Mouse (Mus musculus) gastrocnemius, postnatal 25 days (tissue): ENCODE results near the gene Vpreb3. TPM values are rescaled to one million over a fixed set of nuclear protein-coding genes. Genes with fewer than 3 reads are reported as not detected.
A peak's percentile ranks its signal among the peaks of the same experiment; 100 is the strongest.

Experiments used
- DNase-seq: peaks from one replicate; pipeline ENCODE4 v3.0.0; 2022
- total RNA-seq, 2 experiments: library from RNA; stranded (reverse); gene quantifications; 1 replicate in 1 of 2; 2 replicates in 1 of 2; pipeline ENCODE4 v1.2.3; 2021

Gene Vpreb3
- total RNA-seq, 2 experiments from 2014 or later = not detected

DNA sequence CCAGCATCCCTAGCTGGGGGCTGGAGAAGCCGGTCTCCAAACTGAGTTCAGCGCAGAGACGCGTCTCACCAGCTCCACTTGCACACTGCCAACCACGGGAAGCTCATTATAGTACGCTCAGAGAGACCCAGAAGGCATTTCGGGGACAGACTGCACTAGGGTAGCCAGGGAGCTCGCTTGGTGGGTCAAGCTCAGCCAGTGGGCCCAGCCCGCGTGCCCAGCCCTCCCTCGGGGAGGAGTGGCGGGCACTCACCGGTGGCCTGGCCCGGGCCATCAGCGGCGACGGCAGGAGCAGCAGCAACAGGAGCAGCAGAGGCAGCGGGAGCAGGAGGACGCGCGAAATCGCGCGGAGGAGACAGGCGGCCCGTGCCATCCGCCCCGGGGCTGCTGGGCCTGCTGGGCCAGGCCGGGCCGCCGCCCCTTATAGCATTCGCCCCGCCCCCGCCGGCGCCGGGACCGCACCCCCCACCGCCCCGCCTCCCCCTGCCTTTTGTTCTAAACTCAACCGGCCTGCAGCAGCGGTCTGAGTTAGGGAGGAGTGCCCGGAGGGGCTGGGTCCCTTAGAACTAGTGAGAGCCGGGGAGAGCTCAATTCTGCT lies 10.7 kb upstream of the Vpreb3 start:
- DNase-seq = peak; percentile 58

DNA sequence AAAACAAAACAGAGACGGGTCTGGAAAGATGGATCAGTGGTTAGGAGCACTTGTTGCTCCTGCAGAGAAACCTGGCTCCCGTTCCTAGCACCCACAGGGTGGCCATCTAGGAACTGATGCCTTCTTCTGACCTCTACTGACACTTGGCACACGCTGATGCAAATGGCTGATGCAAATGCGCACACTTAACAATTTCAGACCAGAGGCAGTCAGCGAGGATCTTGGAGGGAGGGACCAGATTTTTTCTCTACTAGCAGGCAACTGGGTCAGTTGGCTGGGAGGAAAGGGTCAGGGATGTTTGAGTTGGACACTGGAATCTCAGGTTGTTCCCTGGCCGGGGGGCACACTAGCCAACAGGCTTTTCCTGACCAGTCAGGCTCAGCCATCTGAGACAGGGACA lies 10.0 kb upstream of the Vpreb3 start, which contains the start of gene Chchd10:
TSS of gene Chchd10 (plus strand) at position 240 of the 400 bp plus-strand sequence.
- DNase-seq = no peak

DNA sequence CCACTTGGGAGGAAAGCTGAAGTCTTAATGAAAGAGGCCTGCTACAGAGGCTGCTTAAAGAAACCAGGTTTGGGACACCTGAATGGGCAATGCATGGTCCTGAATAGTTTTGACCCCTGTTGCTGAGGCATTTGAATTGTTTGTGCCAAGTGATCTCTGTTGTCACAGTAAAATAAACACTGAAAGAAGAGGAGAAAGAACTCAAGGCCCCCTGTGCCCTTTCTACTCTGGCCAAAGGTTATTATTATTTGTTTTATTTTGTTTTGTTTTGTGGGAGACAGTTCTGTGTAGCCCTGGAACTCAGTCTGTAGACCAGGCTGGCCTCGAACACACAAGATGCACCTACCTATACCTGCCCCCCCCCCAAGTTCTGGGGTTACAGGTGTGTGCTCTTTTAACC lies 7.9 kb upstream of the Vpreb3 start:
- no peak for DNase-seq

DNA sequence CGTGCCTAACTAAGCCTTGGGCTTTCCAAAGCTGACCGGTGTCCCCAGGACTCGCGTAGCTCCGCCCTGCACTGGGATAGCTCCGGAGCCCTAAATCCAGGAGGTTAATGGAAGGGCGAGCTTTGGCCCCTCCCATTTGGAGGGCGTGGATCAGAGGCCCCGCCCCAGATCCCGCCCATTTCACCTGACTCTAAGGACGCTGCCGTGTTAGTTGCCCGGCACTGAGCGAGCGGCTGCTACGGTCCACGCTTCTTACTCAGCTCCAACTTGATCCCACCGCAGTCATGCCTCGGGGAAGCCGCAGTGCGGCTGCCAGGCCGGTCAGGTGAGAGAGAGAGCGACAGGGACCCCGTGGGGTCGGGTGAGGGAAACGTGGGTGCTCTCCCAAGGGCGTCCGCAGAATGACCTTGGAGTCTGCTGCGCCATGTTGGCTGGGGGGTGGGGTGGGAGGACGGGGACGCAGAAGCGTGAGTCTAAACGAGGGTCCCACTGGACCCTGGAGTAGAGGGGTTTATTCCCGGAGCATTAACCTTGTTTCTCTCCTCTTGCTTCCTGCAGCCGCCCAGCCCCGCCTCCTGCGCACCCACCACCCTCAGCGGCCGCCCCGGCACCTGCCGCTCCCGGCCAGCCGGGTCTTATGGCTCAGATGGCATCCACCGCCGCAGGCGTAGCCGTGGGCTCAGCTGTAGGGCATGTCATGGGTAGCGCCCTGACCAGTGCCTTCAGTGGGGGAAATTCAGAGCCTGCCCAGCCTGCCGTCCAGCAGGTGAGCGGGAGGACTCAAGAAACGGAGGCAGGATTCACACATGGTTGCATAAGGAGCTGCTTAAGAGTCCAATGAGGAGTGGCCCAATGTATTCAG lies 6.9 kb upstream of the Vpreb3 start, which contains the start of gene Mmp11:
TSS of gene Mmp11 (minus strand) at position 817 of the 862 bp plus-strand sequence.
- DNase-seq = peak; percentile 85

DNA sequence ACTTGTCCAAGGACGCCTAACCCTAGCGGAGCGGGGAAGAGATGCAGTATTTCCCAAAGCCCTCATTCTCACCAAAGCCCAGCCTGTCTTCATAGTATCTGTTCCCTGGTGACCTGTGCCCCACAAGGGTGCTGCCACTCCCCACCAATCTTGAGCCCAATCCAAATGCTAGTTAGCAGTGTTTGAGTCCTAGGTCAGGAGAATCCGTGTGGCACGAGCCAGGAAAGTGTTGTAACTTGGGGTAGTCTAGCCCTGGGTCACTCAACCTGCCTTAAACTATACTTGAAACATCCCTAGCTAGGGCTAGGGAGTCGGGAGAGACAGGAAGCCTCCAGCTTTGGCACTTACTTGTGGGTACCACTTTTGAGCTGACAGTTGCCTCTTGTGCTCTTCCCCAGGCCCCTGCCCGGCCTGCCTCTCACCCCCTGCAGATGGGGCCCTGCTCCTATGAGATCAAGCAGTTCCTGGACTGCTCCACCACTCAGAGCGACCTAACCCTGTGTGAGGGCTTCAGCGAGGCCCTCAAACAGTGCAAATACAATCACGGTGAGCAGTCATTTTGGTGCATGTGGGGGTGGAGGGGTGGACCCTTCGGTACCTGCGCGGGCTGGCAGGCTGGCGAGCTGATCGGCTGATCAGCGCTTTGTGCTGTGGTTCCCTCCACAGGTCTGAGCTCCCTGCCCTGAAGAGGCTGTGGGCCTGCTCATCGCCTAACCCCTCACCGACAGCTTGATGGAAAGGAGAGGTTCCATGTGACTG lies 5.8 kb upstream of the Vpreb3 start:
- no peak for DNase-seq

DNA sequence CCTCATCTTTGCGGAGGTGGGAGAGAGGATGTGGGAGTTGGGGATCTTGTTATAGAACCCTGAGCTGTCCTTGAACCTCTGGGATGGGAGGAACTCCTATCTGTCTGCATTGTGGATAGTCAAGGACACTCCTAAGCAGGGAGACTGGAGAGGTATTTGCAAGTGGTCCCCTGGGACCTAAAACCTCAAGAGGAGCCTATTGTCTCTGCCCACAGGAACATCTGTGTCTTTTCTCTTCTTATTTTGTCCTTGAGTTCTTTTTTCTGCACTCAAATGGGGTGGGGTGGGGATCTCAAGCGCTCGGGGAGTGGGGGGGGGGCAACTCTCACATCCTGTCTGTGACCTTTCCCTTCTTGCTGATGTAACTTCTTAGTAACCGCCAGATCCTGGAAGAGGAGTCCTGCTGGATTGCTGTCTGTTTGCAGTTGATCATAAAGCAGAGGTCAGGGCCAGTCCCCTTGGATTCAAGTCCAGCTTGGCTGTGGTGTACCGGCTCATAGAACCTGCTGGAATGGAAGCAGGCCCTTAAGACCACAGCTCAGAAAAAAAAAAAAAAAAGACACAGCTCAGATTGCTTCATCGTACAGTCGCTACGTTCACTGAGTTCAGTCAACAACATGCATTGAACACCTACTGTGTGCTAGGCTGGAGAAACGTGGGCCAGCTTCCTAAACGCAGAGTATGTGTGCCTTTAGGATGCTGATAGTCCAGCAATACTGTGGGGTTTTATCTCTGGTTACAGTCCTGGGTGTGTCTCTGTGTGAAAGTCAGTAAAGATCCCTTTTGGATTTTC lies 4.8 kb upstream of the Vpreb3 start:
- peak; percentile 26 for DNase-seq

DNA sequence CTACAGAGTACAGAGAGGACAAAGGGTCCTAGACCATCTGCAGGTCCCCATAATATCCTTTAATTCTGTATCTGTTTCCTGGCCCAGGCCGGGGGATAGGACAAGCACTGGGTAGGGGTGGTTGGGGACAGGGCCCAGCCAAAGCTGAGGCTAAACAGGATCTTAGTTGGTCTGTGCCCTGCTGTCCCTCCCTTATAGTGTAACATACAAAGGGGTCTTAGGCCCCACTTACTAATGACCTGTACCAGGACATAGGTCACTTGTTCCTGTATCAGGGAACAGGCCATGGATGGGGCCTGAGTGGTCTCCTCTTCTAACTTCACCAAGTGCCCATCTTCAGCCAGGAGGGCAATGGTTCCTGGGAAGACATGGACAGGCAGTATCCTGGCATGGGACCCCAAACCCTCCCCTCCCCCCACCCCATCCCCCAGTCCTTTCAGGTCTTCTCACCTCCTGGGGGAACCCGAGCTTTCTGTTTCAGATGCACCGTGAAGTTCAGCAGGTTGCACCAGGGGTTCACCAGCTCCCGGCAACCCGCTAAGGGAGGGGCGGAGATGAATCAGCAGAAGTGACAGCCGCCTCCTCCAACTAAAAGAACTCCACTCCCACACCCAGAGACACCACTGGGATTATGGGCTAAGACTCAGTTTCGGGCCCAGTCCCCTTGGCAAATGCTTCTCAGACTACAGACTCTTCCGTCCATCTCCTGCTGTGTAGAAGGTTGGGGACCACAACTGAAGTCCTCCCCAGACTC lies 3.2 kb upstream of the Vpreb3 start:
- DNase-seq = no peak

DNA sequence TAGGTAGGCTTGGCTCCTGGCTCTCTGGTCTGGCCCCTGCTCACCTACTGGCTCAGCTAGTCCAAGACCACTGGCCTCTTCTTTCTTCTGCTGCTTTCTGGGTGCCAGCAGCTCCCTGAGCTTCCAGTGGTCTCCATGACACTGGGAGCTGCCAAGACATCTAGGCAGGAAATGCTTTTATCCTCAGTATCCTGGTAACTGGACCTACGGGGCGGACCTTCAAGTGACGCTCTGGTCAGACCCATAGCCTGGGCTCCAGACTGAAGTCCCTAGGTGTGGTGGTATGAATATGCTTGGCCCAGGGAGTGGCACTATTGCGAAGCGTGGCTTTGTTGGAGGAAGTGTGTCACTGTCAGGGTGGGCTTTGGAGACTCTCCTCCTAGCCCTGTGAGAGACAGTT lies 2.3 kb upstream of the Vpreb3 start, which contains the start of gene Gm867:
TSS of gene Gm867 (minus strand) at position 153 of the 400 bp plus-strand sequence.
- no peak for DNase-seq

DNA sequence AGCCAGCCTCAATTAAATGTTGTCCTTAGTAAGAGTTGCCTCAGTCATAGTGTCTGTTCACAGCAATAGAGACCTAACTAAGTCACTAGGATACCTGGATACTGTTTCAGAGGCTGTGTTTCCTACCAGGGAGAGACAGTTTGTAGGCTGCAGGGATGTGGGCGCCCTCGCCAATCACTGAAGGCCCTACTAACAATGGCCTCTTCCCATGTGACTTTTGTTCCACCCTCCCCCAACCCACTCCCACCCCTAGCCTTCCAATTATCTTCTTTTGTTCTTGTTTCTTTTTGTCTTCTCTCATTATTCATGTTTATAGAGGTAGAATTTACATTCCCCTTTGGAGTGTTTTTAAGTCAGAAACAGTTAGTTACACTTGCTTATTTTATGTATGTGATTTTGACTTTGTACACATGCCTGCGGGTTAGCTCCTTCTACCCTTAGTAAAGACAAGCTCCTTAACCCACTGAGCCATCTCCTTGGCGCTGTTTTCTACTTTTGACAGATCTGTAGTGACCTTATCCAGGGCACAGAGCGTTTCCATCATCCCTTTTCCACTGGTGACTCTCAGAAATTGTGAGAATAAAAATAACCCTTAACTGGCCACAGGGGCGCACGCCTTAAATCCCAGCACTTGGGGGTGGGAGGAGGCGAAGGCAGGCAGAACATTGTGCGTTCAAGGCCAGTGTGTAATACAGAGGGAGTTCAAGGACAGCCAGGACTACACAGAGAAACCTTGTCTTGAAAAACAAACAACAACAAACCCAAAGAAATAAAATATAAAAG lies 1.6 kb upstream of the Vpreb3 start:
- DNase-seq = no peak

DNA sequence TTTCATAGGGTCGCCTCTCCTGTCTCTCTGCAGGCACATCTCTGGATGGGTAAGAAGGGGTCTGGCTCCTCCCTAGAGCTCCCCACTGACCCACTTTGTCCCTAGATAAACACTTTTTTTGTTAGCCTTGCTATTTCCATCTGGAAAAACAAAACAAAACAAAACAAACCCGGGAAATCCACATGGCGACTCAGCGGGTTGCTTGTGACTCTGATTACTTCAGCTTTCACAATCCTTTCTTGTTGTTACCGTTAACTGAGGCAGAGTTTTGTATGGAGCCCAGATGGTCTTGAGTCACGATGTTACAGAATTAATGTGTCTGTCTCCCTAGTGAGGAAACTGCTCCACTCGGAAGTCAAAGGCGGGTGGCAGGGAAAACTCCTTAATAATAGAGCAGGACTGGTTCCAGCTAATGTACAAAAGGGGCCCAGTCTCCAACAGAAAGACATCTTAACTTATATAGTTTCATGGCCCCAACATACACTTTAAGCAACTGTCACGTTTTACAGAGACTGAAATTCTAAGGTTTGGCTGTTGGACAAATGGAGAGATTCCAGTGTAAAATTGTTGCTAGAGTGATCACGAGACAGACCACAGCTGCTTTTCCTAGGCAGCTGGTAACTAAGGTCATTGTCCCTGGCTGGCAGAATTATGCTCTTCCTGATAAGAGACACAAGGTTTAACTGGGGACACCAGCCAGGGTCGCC lies 1.4 kb downstream of the Vpreb3 start:
- DNase-seq = no peak

DNA sequence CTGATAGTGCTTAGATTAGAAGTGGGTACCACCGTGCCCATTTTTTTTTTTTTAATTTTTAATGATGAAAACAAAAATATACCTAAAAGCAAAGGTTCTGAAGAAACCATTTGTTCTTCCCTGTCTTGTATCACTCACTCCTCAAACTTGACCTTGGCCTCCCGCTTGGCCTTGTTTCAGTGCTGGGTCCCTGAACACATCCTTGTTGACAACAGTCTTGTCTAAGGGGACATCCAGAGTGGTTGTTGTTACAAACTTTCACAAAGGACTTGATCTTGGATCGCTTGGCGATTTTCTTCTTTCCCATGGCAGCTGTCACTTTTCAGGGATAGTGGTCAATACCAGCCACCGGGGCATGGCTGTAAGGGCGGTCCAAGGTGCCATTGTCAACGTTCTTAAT lies 2.4 kb downstream of the Vpreb3 start:
- DNase-seq = no peak

DNA sequence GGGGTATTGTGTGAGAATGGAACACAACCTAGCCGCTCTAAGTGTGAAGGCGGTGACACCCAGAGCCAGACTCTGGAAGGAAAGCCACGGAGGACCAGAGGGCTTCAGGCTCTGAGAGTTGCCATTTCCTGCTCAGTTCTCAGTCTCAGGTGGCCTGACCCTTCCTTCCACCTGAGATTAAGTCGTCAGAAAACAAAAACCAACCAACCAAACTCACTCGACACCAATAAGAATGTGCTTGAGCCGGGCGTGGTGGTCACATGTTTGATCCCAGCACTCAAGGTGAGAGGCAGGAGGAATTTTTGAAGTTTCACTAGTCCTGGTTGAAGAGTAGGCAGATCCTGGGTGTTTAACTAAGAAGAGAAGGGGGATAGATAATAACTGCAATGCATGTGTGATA lies 3.0 kb downstream of the Vpreb3 start:
- no peak for DNase-seq

DNA sequence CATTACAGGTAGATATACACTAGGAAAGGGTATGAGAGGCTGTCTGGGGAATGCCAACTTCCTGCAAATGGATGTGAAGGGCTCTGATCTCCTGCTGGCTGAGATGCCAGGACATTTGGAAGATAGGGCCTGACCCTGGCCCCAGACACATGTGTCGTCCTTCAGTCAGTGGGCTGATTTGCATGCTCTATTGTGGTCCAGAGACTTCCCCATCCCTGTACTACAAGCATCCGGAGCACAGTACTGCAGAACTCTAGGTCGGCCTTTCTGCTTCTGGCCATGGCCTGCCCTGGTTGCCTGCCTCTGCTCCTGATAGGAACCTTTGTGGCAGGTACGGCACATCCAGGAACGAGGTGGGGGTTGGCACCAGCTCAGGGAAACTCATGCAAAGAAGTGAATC lies 5.2 kb downstream of the Vpreb3 start:
- no peak for DNase-seq

DNA sequence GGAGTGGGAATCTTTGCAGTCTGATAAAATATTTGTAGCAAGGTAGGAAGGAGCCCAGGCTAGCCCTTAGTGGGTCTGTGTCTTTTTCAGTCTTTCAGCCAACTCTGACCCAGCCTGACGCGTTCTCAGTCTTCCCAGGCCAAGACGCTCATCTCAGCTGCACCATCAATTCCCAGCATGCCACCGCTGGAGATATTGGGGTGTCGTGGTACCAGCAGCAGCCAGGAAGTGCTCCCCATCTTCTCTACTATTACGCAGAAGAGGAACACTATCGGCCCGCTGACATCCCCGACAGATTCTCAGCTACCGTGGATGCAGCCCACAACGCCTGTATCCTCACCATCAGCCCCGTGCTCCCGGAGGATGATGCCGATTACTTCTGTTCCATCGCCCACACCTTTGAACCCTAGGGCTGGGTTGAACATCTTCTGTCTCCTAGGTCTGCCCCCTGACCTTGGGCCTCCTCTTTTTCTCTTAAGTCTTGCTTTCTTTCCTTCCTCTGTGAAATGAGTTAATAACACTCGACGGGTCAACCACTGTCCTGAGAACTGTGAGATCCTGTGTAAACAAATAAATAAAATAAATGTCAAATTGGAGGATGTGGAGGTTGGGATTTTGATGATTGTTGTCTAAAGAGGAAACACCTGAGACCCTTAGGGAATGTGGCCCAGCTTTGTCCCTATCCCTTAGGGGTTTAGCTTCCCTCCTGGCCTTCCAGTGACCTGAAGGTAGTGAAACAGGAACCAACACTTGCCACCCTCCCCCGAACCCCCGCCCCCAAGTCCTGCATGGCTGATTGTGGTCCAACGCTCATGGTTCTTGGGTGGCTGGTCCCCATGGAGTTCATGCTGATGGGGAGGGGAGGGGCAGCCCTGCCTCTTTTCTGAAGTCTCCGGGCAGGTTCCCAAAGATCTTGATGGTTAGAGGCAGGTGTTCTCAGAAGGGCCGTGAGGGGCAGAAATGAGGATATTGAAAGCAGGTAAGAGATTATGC lies 6.5 kb downstream of the Vpreb3 start:
- DNase-seq = no peak

DNA sequence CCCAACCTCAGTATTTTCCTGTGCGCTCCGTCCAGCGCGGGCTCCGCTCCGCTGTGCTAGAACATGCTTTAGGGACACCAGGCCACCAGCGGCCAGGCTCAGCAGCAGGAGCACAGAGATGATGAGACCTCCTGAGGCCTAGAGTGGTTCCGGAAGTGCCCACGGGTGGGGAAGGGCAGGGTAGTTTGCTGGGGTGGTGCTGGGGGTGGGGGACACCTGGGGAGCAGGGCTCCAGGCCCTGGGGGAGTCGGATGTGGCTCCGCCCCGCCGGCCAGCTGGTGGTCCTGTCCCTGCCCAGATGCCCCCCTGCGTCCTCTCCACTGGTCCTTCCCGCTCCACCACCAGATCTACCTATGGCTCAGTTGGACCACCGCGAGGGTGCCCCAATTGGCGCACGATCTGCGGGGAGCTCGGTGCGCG lies 7.9 kb downstream of the Vpreb3 start:
- no peak for DNase-seq

DNA sequence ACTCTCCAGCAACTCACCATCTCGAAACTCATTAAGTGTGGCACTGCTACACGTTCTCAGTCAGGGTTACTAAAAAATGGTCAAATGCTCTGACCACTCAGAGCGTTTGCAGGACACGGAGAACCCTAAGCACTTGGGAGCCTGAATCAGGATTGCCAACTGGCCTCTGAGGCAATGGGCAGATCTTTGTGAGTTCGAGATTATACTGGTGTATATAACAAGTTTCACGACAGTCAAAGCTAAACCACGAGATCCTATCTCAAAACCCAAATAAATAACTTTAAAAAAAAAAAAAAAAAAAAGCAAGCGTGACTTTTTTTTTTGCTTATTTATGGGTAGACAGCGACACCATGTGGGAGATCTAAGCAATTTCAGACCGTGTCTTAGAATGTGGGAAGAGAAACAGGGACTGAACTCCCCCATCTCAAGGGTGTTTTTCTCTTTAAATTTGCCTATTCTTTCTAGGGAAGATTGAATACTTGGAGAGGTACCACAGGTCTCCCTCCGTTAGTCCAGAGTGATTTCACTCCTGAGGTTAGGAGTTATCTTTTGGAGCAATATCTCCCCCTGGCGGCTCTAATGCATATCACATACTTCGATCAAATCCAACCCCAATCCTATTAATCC lies 8.7 kb downstream of the Vpreb3 start:
- DNase-seq = no peak

DNA sequence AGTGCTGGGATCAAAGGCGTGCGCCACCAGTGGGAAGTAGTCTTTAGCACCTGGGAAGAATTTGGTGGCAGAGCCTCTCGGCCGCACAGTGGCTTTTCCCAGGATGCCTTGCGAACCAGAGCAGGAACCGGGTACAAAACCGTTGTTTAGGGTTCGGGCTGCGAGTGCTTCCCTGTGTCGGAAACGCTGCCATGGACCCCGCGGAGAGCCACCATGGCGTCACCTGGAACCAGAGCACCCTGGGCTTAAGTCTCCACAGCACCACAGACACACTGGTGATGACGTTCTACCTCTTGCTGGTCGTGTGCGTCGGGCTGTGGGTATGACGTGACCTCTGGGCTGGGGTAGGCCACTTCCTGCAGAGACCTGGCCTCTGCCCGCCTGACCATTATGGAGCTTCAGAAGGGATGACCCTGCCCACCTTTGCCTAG lies 11.5 kb downstream of the Vpreb3 start, which contains the start of gene Gm5134:
TSS of gene Gm5134 (plus strand) at position 134 of the 431 bp plus-strand sequence.
- DNase-seq = no peak

DNA sequence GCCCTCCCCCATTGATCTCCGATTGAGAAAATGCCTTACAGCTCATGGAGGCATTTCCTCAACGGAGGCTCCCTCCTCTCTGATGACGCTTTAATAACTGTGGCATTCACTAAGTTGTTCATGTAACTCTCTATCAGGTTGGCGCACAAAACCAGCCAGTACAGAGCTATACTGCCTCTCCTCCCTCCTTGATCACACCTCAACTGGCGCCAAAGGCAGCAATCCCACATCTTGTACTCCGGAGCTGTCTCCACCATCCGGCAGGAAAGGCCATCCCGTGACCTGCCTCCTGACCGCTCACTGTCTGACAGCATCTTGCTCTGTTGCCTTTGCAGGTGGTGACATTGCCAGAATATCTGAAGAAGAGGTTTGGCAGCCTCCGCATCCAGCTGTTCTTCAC lies 31.0 kb downstream of the Vpreb3 start:
- DNase-seq = no peak
